Mouse (Mus musculus): Measurements from ENCODE around the gene Ccdc190.

DNA sequence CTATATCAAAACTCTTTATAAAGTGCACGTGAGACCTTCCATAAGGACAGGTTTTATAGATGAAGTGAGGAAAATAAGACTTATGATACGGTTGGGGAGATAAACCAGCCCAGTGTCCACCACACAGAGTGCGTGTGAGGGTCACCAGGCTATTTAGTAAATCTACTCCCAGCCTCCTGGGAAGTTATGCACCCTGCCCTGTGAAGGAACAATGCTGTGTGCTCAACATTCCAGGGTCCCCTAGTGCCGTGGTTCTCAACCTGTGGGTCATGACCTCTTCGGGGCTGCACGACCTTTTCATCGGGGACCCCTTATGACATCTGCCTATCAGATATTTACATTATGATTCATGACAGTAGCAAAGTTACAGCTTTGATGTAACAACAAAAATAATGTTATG, 19.8 kb downstream of the Ccdc190 start:
- TF ChIP-seq CTCF (IDR thresholded peaks at IDR 0.05; ENCODE audit: control insufficient read depth, insufficient read depth, insufficient replicate concordance, low read depth, low read length) (no peak), POLR2A (IDR thresholded peaks at IDR 0.05; ENCODE audit: control insufficient read depth, low read depth, low read length) (no peak)

Measured in testis, adult 2 months (tissue).